Mouse (Mus musculus) hindbrain, embryonic 14.5 days (tissue): ENCODE results near the gene Sfi1. TPM values are rescaled to one million over a fixed set of nuclear protein-coding genes. Genes with fewer than 3 reads are reported as not detected.

Experiments used
- ATAC-seq: fragments of 200-750 bp; cut with Nextera tagmentation; 2 replicates; pipeline ENCODE4 v1.8.0; 2017; ENCODE audit warnings: moderate number of reproducible peaks, mild to moderate bottlenecking, moderate TSS enrichment, moderate library complexity; ENCODE audit not compliant: low FRiP score
- DNase-seq: peaks from one replicate; pipeline ENCODE4 v3.0.0-alpha.2; 2015; ENCODE audit warnings: low spot score
- H3K27ac ChIP-seq: fragments of 300-500 bp; sonication (generic); 2 replicates; pipeline ENCODE4 v1.5.1; 2014; ENCODE audit warnings: mild to moderate bottlenecking, moderate library complexity
- H3K27me3 ChIP-seq: fragments of 300-500 bp; sonication (generic); 2 replicates; pipeline ENCODE4 v1.6.1; 2014; ENCODE audit warnings: mild to moderate bottlenecking, low read length, mixed read lengths; ENCODE audit not compliant: control insufficient read depth, insufficient read depth
- H3K36me3 ChIP-seq: fragments of 300-500 bp; sonication (generic); replicated peaks from 2 replicates; pipeline ENCODE4 v1.6.1; 2014; ENCODE audit not compliant: control insufficient read depth, insufficient read depth
- H3K4me1 ChIP-seq: fragments of 300-500 bp; sonication (generic); replicated peaks from 2 replicates; pipeline ENCODE4 v1.6.1; 2014; ENCODE audit warnings: antibody characterized with exemption, low read length, mixed read lengths; ENCODE audit not compliant: control insufficient read depth, insufficient read depth
- H3K4me2 ChIP-seq: fragments of 300-500 bp; sonication (generic); replicated peaks from 2 replicates; pipeline ENCODE4 v1.6.1; 2014; ENCODE audit warnings: mild to moderate bottlenecking, moderate library complexity
- H3K4me3 ChIP-seq: fragments of 300-500 bp; sonication (generic); replicated peaks from 2 replicates; pipeline ENCODE4 v1.5.1; 2014; ENCODE audit warnings: mild to moderate bottlenecking, low read length
- H3K9ac ChIP-seq: fragments of 300-500 bp; sonication (generic); 2 replicates; pipeline ENCODE4 v1.6.1; 2014
- H3K9me3 ChIP-seq: fragments of 300-500 bp; sonication (generic); 2 replicates; pipeline ENCODE4 v1.6.1; 2016; ENCODE audit warnings: low read length; ENCODE audit not compliant: control insufficient read depth
- WGBS: fragments of 180-500 bp; shearing (Covaris S2); extraction: QIAGEN DNeasy Blood & Tissue Kit; methylation state at CpG from one replicate; pipeline ENCODE4 v1.1.7; 2014; 5-methylcytosine and 5-hydroxymethylcytosine counted together
- polyA plus RNA-seq: library from polyadenylated mRNA; unstranded; fragments of >200 nt; fragmentation: Nextera tagmentation; extraction: Ambion mirVana; gene quantifications from 2 replicates; pipeline ENCODE4 v1.2.1, GENCODE M21; 2014

Sfi1 gene
- polyA plus RNA-seq: 11.3 and 11.9 TPM in 2 replicates

DNA sequence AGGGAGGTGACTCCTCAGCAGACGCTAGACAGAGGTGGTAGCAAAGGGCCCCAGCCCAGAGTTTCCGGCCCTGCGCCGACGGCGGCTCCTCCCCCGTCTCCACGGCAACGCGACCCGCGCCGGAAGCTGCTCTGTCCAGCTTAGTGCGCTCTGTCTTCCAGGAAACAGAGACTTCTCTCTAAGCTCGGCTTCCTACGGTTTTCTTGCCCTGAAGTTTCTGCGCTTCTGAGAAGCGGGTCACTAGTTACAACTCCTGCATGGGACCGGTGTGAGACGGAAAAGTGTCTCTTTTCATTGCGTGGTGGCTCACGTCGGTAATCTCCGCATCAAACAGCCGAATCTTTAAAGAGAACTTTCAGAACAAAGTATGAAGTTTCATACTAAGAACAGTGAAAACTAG lies at the start of gene Sfi1:
TSS of gene Sfi1 (minus strand) at position 101 of the 400 bp plus-strand sequence.
- Histone ChIP-seq H3K4me3 (no peak within 1 kb of the TSS), H3K4me1 (no peaks in the 10 kb centered on the region), H3K36me3 (no peaks in the 10 kb centered on the region), H3K9me3 (no peaks in the 10 kb centered on the region), H3K4me2 (no peak within 1 kb of the TSS), H3K27me3 (no peaks in the 10 kb centered on the region), H3K27ac (no peak within 1 kb of the TSS), H3K9ac (no peak within 1 kb of the TSS)
- no peak for DNase-seq
- WGBS: 85% methylated on average over 25 of the region's 25 CpGs
- no peak for ATAC-seq

DNA sequence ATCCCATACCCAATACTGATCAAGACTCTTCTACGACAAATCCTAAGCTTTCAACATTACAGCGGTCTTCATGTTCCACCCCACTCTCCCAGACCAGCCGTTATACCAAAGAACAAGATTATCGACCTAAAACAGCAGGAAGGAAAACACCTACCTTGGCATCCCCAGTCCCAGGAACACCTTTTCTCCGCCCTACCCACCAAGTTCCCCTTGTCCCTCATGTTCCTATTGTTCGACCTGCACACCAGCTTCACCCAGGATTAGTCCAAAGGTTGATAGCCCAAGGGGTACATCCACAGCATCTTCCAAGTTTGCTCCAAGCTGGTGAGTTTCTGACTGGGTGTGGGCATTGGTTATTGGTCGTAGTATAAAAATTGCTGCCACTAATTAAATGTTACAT lies 49.1 kb upstream of the Sfi1 start:
- H3K9ac ChIP-seq: no peak overlapping the region
- no peaks in the 10 kb centered on the region for H3K27me3 ChIP-seq
- peaks cover 98% of the 10 kb centered on the region for H3K36me3 ChIP-seq
- ATAC-seq: no peak
- H3K9me3 ChIP-seq: no peaks in the 10 kb centered on the region
- WGBS: 96% methylated on average over 7 of the region's 7 CpGs
- H3K27ac ChIP-seq: no peak overlapping the region
- H3K4me2 ChIP-seq: no peak overlapping the region
- H3K4me3 ChIP-seq: no peak overlapping the region
- no peaks in the 10 kb centered on the region for H3K4me1 ChIP-seq
- DNase-seq: no peak

DNA sequence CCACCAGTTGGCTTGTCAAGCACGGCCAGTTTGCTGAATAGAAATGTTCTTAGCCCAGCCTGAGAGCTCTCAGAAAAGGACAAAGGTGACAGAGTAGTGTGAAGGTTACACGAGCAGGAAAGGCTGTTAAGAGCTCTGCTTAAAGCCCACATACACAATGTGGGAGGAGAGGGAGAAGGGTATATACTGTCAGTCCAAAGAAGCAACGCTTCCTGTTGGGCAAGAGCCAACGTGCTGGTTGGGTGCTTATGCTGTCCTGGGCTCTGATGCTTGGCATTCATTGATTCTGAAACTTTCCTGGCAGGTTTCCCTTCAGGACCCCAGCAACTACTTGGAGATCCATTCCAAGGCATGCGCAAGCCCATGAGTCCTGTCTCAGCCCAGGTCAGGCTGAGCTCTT lies 42.0 kb upstream of the Sfi1 start:
- ATAC-seq (no peak), DNase-seq (no peak)
- no peaks in the 10 kb centered on the region for H3K4me1 ChIP-seq
- H3K27me3 ChIP-seq: no peaks in the 10 kb centered on the region
- 78% methylated on average over 5 of the region's 5 CpGs for WGBS
- H3K4me3 ChIP-seq: no peak overlapping the region
- no peak overlapping the region for H3K27ac ChIP-seq
- H3K9me3 ChIP-seq: no peaks in the 10 kb centered on the region
- H3K9ac ChIP-seq: no peak overlapping the region
- H3K36me3 ChIP-seq: peaks cover 96% of the 10 kb centered on the region
- H3K4me2 ChIP-seq: no peak overlapping the region

DNA sequence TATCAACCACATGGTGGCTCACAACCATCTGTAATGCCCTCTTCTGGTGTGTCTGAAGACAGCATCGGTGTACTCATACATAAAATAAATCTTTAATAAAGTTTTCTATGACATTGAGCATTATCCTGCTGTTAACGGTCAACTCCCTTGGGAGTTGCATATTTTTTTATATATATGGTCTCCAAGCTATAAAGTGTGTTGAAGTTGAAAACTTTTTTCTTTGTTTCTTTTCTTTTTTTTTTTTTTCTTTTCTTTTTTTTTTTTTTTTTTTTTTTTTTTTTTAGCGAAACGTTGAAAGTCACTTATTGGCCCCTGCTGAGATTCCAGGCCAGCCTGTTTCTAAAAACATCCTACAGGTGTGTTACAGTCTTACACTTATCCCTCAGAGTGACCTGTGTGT lies 40.4 kb upstream of the Sfi1 start:
- H3K27me3 ChIP-seq: no peaks in the 10 kb centered on the region
- no peaks in the 10 kb centered on the region for H3K4me1 ChIP-seq
- no peak overlapping the region for H3K4me2 ChIP-seq
- H3K27ac ChIP-seq: no peak overlapping the region
- H3K4me3 ChIP-seq: no peak overlapping the region
- DNase-seq: no peak
- WGBS: 97% methylated on average over 4 of the region's 4 CpGs
- no peaks in the 10 kb centered on the region for H3K9me3 ChIP-seq
- H3K9ac ChIP-seq: no peak overlapping the region
- H3K36me3 ChIP-seq: peaks cover 98% of the 10 kb centered on the region
- no peak for ATAC-seq

DNA sequence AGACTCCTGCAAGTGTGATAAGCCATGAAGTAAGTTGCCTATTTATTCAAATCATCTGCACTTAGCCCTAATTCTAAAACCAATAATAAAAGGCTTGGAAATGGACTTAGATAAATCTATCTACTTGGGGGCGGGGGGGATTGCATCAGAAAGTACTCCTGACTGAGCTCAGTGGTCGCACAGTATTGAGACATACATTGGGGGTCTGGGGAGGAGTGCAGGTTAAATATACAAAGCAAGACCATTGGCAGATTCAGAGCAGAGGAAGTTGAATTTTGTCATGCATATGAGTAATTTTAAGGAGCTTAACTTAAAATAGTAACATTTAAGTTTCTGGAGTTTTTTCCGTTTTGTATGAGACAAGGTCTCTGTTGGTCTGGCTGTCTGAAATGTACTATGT lies 39.0 kb upstream of the Sfi1 start:
- no peaks in the 10 kb centered on the region for H3K27me3 ChIP-seq
- ATAC-seq (no peak), DNase-seq (no peak)
- H3K4me3 ChIP-seq: no peak overlapping the region
- H3K27ac ChIP-seq: no peak overlapping the region
- H3K36me3 ChIP-seq: peaks cover 95% of the 10 kb centered on the region
- H3K9me3 ChIP-seq: no peaks in the 10 kb centered on the region
- 94% methylated on average over 3 of the region's 3 CpGs for WGBS
- H3K9ac ChIP-seq: no peak overlapping the region
- no peak overlapping the region for H3K4me2 ChIP-seq
- H3K4me1 ChIP-seq: no peaks in the 10 kb centered on the region

DNA sequence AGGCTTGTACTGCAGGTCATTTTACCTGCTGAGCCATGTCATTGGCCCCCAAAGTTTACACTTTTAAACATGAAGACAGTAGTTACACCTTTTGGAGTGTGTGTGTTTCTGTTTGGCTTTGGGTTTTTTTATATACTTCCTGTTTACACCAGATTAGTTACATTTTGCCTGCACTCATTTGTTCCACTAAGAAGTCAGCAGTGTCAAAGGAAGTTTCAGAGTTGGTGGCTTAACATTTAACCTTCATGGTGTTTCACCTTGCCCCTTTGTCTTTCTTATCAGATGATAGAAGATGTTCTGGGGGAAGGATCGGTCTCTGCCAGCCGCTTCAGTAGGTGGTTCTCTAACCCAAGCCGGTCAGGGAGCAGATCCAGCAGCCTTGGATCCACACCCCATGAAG lies 33.9 kb upstream of the Sfi1 start:
- DNase-seq (no peak), ATAC-seq (no peak)
- WGBS: 100% methylated on average over 3 of the region's 3 CpGs
- Histone ChIP-seq H3K36me3 (peaks cover 96% of the 10 kb centered on the region), H3K4me2 (no peak overlapping the region), H3K4me1 (no peaks in the 10 kb centered on the region), H3K27me3 (no peaks in the 10 kb centered on the region), H3K27ac (no peak overlapping the region), H3K9me3 (no peaks in the 10 kb centered on the region), H3K4me3 (no peak overlapping the region), H3K9ac (no peak overlapping the region)

DNA sequence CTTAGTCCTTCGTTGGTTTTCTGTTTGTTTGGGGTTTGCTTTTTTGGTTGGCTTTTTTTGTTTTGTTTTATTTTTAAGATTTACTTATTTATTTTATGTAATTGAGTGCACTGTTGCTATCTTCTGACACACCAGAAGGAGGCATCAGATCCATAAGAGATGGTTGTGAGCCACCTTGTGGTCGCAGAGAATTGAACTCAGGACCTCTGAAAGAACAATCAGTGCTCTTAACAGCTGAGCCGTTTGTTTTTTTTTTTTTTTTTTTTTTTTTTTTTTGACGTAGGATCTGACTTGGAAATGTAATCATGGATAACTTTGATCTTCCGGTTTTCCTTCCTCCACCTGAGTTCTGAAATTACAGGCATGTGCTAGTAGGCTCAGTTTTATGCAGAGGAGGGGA lies 29.8 kb upstream of the Sfi1 start:
- DNase-seq (no peak), ATAC-seq (no peak)
- Histone ChIP-seq H3K36me3 (peaks cover 89% of the 10 kb centered on the region), H3K4me3 (no peak overlapping the region), H3K9ac (no peak overlapping the region), H3K27ac (no peak overlapping the region), H3K9me3 (no peaks in the 10 kb centered on the region), H3K4me2 (no peak overlapping the region), H3K27me3 (no peaks in the 10 kb centered on the region), H3K4me1 (no peaks in the 10 kb centered on the region)
- WGBS: 87% methylated on average over 5 of the region's 5 CpGs

DNA sequence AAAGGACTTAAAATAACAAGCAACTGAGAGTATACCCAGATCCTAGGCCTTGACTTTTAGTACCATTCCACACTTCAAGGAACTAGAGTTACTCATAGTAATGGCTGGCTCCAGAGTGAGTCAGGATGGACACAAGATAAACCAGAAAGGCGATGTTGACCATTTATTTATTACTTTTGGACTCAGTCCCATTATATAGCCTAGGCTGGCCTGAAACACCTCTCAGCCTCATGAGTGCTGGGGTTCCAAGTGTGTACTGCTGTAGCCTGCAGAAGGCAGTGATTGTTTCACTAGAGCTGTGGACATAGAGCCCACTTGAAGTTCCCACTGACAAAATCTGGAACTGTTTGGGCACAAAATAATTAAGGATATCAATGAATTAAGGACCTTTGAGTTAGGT lies 19.3 kb upstream of the Sfi1 start:
- H3K4me1 ChIP-seq: no peaks in the 10 kb centered on the region
- H3K27me3 ChIP-seq: no peaks in the 10 kb centered on the region
- H3K27ac ChIP-seq: no peak overlapping the region
- DNase-seq (no peak), ATAC-seq (no peak)
- no peak overlapping the region for H3K4me3 ChIP-seq
- 97% methylated on average over 1 of the region's 1 CpGs for WGBS
- H3K9ac ChIP-seq: no peak overlapping the region
- H3K9me3 ChIP-seq: no peaks in the 10 kb centered on the region
- H3K4me2 ChIP-seq: no peak overlapping the region
- H3K36me3 ChIP-seq: peaks cover 78% of the 10 kb centered on the region

DNA sequence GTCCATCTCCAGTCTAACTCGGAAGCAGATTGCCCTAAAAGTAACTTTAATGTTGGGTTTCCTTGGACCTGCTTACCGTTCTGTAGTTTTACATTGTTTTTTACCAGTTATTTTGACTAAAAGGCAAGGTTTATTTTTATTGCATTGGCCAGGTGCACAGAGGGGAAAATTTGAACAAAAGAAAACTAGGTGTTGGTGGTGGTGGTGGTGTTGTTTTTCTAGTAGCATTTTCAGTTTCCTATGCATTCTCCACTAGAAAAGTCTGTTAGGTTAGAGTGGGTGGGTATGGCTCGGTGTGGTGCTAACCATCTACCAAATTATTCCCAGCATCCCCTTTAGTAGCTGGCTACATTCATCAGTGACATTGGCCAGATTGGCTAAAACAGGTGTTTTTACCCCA lies 13.5 kb upstream of the Sfi1 start:
- no peaks in the 10 kb centered on the region for H3K4me1 ChIP-seq
- H3K36me3 ChIP-seq: peaks cover 60% of the 10 kb centered on the region
- H3K9ac ChIP-seq: no peak overlapping the region
- H3K9me3 ChIP-seq: no peaks in the 10 kb centered on the region
- no peak overlapping the region for H3K27ac ChIP-seq
- DNase-seq (no peak), ATAC-seq (no peak)
- no peak overlapping the region for H3K4me2 ChIP-seq
- WGBS: 99% methylated on average over 3 of the region's 3 CpGs
- no peaks in the 10 kb centered on the region for H3K27me3 ChIP-seq
- no peak overlapping the region for H3K4me3 ChIP-seq

DNA sequence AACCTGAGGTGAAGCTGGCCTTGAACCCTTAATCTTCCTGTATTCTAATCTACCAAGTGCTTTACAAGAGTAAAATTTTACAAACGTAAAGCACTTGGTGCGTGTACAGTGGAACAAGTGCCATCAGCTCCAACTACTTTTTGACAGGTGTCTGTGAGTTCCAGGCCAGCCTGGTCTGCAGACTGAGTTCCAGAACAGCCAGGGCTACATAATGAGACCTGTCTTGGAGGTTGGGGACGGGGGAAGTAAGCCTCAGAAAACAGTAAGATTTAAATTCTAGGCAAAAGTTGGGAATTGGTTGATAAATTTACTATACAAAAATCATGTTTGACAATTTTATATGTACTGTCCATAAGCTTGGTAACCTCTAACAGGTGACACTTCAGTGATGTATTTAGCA lies 11.9 kb upstream of the Sfi1 start:
- ATAC-seq (no peak), DNase-seq (no peak)
- Histone ChIP-seq H3K27ac (no peak overlapping the region), H3K9me3 (no peaks in the 10 kb centered on the region), H3K27me3 (no peaks in the 10 kb centered on the region), H3K4me1 (no peaks in the 10 kb centered on the region), H3K9ac (no peak overlapping the region), H3K4me3 (no peak overlapping the region), H3K4me2 (no peak overlapping the region), H3K36me3 (peaks cover 53% of the 10 kb centered on the region)
- 98% methylated on average over 3 of the region's 3 CpGs for WGBS
